Mouse (Mus musculus) left cerebral cortex, adult 2 months (tissue): ENCODE measurements around the gene Appbp2. TPM values are rescaled to one million over a fixed set of nuclear protein-coding genes. Genes with fewer than 3 reads are reported as not detected.
A peak's percentile ranks its signal among the peaks of the same experiment; 100 is the strongest.

Experiments used
- DNase-seq, 2 experiments: peaks; one replicate each; pipeline ENCODE4 v3.0.0; 2021 to 2022; ENCODE audit warnings: low spot score in 2 of 2, mixed read lengths in 1 of 2; ENCODE audit errors: extremely low spot score in 1 of 2
- H3K27ac ChIP-seq: fragments of 200-600 bp; 2 replicates; pipeline ENCODE4 v1.8.1; 2022
- H3K4me3 ChIP-seq: fragments of 200-600 bp; 2 replicates; pipeline ENCODE4 v1.8.1; 2022
- CTCF ChIP-seq: fragments of 200-600 bp; IDR thresholded peaks from 2 replicates; pipeline ENCODE4 v1.8.1; 2022; ENCODE audit warnings: antibody characterized with exemption, mild to moderate bottlenecking, moderate library complexity
- intact Hi-C: fragments of 180-260 bp; cut with DNase I; formaldehyde crosslinking; loops from one replicate; pipeline ENCODE4 v1.15.1; 2025
- total RNA-seq, 2 experiments: library from RNA; stranded (reverse); gene quantifications; 2 replicates each; pipeline ENCODE4 v1.2.3; 2021

The Appbp2 gene
- total RNA-seq, 2 experiments from 2014 or later: 54.4 to 58.1 TPM

DNA sequence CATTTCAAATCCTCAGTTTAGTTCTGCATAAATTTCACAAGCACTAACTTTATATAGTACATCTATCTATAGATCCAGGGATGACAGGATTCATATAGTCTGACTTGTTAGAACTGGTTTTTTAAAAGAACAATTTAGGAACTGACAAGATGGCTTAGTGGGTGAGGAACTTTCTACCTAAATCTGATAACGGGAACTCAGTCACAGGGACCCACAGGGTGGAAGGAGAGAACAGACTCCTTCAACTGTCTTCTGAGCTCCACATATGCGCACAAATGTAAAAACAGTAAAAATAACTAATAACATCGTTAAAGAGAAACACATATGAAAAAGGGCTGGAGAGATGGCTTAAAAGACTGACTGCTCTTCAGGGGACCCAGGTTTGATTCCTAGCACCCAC, 15.9 kb downstream of the Appbp2 start:
- intact Hi-C loops: no loop called here
- no peak overlapping the region for H3K27ac ChIP-seq

GRCm38 (mm10) chr11:85214679-85215078, 20.3 kb downstream of the Appbp2 start:
- intact Hi-C loops: no loop called here
- H3K4me3 ChIP-seq: no peak overlapping the region
- TF ChIP-seq CTCF: no peak
- H3K27ac ChIP-seq: no peak overlapping the region
- no peak for DNase-seq

More for the DNA sequence above, 15.9 kb downstream of the Appbp2 start:
- H3K4me3 ChIP-seq: no peak overlapping the region
- DNase-seq: no peak
- no peak for TF ChIP-seq CTCF

DNA sequence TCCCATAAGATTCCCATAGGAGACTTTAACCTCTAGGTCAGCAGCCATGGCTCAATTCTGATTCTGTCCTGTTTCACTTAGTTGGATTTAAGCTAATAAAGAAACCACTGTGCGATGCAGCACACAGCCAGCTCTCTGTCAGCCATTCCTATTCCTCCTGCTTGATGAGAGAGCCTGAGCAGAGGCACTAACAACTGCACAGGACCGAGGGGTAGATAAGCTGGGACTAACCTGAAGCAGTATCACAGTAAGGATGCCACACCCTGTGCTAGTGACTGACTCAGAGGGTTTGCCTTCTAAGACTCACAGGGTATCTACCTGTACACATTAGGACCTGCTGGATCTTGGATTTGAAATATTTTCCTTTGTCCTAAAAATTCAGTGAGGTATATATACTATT, 21.7 kb downstream of the Appbp2 start:
- intact Hi-C loops: no loop called here
- H3K4me3 ChIP-seq: no peak overlapping the region
- DNase-seq: no peak
- TF ChIP-seq CTCF: no peak
- no peak overlapping the region for H3K27ac ChIP-seq

DNA sequence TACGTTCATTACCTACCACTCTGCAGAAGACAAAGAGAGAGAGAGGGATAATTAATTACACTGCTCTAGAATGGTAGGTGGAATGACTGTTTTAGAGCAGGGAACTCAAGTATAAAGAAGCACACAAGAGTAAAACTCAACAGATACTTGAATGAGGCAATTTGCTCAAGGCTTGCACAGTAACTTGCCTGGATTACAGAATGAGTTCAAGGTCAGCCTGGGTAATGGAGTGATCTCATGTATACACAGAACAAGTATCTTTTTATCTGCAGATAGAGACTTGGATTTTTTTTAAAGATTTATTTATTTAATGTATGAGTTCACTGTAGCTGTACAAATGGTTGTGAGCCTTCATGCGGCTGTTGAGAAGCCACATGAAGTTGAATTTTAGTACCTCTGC, 23.8 kb downstream of the Appbp2 start:
- Histone ChIP-seq H3K27ac (no peak overlapping the region), H3K4me3 (no peak overlapping the region)
- no peak for TF ChIP-seq CTCF
- intact Hi-C loops: no loop called here
- no peak for DNase-seq

GRCm38 (mm10) chr11:85206231-85206630, 28.7 kb downstream of the Appbp2 start:
- no peak for TF ChIP-seq CTCF
- no peak overlapping the region for H3K4me3 ChIP-seq
- DNase-seq: no peak
- intact Hi-C loops: no loop called here
- H3K27ac ChIP-seq: no peak overlapping the region

DNA sequence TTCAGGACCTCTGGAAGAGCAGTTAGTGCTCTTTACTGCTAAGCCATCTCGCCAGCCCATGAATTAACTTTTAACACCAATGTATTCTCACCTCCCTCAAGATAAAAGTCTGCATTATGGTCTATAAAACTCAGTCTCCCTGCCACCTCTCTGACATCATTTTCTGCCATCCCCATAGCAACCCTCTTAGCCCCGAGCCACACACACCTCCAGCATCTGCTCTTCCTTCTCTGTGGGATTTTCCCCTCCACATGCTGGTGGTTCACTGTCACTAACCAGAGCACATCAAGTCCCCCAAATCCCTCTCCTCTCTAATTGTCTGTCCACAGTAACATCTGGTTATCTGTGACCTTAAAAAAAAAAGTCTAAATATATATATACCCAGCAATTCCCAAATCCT, 36.0 kb downstream of the Appbp2 start:
- no peak for DNase-seq
- Histone ChIP-seq H3K4me3 (no peak overlapping the region), H3K27ac (no peak overlapping the region)
- TF ChIP-seq CTCF: no peak
- intact Hi-C loops: no loop called here

GRCm38 (mm10) chr11:85196046-85196445, 38.9 kb downstream of the Appbp2 start:
- H3K27ac ChIP-seq: no peak overlapping the region
- intact Hi-C loops: no loop called here
- no peak for TF ChIP-seq CTCF
- no peak for DNase-seq
- no peak overlapping the region for H3K4me3 ChIP-seq

DNA sequence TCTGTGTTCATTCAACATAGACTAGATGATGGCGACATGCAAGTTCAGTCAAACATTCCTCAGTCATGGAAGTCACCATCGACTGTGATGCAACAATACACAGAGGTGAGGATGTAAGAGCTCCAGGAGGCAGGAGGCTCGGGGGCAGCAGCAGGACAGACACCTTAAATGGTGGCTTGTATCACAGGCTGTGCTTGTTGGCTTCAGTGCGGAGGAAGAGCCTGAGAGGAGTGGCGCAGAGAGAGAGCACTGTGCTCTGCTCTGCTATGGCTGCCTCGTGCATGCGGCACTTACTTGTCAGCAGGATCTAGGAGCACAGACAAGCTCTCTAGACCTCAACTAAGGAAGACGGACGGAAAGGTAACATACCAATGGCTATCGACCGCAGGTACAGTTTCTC, 40.7 kb downstream of the Appbp2 start:
- Histone ChIP-seq H3K27ac (no peak overlapping the region), H3K4me3 (no peak overlapping the region)
- no peak for TF ChIP-seq CTCF
- no peak for DNase-seq
- intact Hi-C loops: no loop called here

- Histone ChIP-seq H3K27ac (no peak overlapping the region), H3K4me3 (no peak overlapping the region)
- intact Hi-C loops: no loop called here
- TF ChIP-seq CTCF: no peak
- DNase-seq: no peak
These were observed 44.2 kb downstream of the Appbp2 start for GRCm38 (mm10) chr11:85190741-85191140.

DNA sequence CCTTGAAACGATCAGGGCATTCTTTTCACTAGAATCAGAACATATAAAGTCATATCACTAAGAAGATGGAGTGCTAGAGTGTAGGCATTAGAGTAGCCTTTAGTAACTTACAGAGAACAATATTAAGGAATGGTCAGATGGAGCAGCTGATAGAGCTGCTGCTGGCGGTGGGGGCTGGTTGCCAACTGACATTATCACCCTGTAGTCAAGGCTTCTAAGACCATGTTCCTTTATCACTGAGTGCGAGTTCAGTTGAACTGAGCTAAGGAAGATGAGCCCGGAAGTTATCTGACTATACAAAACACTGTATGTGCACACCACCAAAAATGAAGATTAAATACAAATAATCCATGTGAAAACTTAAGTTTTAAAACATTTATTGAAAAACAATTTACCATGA, 45.8 kb downstream of the Appbp2 start:
- intact Hi-C loops: no loop called here
- no peak for TF ChIP-seq CTCF
- Histone ChIP-seq H3K4me3 (no peak overlapping the region), H3K27ac (no peak overlapping the region)
- DNase-seq: no peak

- TF ChIP-seq CTCF: no peak
- H3K27ac ChIP-seq: no peak overlapping the region
- no peak overlapping the region for H3K4me3 ChIP-seq
- DNase-seq: no peak
- intact Hi-C loops: no loop called here
These were observed 50.1 kb downstream of the Appbp2 start for GRCm38 (mm10) chr11:85184839-85185238.

- peak; percentile 56 for TF ChIP-seq CTCF
- no peak for DNase-seq
- no peak overlapping the region for H3K4me3 ChIP-seq
- no peak overlapping the region for H3K27ac ChIP-seq
- intact Hi-C loops: no loop called here
These were observed 50.8 kb downstream of the Appbp2 start for GRCm38 (mm10) chr11:85184082-85184481.

GRCm38 (mm10) chr11:85183284-85183779, 51.6 kb downstream of the Appbp2 start:
- DNase-seq: no peak
- no peak for TF ChIP-seq CTCF
- no peak overlapping the region for H3K27ac ChIP-seq
- intact Hi-C loops: loop anchor here (2.0 kb wide), 1 partner anchor 265 kb away; no protein-coding TSS in a partner anchor
- peak overlapping the region; percentile 55 for H3K4me3 ChIP-seq
